Mouse (Mus musculus) bone marrow, adult 2 months (tissue): Measurements from ENCODE around the gene Olfr1019.

Source experiments
- CTCF ChIP-seq: fragments of 200-500 bp; IDR thresholded peaks from 2 replicates; pipeline ENCODE4 v1.5.1; 2011; ENCODE audit warnings: low read length, control low read depth; ENCODE audit not compliant: control insufficient read depth, insufficient read depth
- POLR2A ChIP-seq: fragments of 200-500 bp; IDR thresholded peaks from 2 replicates; pipeline ENCODE4 v1.6.1; 2011; ENCODE audit warnings: low read depth, mild to moderate bottlenecking, control low read depth, low read length, borderline replicate concordance; ENCODE audit not compliant: control insufficient read depth

DNA sequence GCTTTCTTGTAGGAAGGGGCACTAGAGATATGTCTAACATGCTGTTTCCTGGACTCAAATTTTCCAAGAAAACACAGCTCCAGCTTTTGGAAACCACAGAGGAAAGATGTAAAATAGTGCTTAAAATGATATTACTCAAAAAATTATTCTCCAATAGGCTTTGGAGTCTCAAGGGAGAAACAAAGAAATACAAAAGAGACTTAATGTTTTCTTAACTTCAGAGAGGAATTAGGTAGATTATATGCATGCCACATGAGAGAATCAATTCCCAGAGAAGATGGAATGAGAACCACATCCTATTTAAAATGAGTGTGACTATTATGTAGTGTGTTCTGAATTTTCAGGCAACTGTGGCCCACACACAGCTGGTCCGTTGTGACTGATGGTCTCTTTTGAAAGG is 1.4 kb upstream of the Olfr1019 start, which contains the start of gene Olfr1020:
- no peak for TF ChIP-seq POLR2A
- TF ChIP-seq CTCF, result no peak
